Mouse (Mus musculus) heart, postnatal 10 days (tissue): ENCODE data around the gene Fam107b. TPM values are rescaled to one million over a fixed set of nuclear protein-coding genes. Genes with fewer than 3 reads are reported as not detected.

Experiments
- DNase-seq, 2 experiments: peaks; one replicate each; pipeline ENCODE4 v3.0.0; 2021
- intact Hi-C: fragments of 180-260 bp; cut with DNase I; formaldehyde crosslinking; loops from one replicate; pipeline ENCODE4 v1.15.1; 2025
- total RNA-seq, 2 experiments: library from RNA; stranded (reverse); gene quantifications; 2 replicates each; pipeline ENCODE4 v1.2.3; 2021

Fam107b gene
- total RNA-seq, 2 experiments from 2014 or later: 20.7 to 23.9 TPM

DNA sequence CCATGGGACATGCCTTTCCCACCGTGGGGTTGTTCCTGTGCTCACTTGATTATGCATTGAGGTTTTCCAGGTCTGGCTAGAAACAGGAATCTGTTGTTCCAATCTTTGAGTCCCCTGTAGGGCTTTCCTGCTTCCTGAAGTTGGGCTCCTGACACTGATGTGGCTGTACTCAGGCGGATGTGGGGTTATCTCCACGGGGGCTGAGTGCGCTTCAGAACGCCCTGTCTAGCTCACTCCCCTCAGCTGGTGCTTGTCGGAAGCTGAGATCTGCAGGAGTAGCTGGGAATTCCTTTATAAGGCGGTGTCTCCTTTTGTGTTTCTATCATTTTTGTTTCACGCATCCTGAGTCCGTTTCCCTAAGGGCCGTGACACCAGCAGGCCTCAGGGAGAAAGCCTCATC is 160.5 kb downstream of the Fam107b start:
- no peak for DNase-seq
- intact Hi-C loops: no loop called here

- intact Hi-C loops: no loop called here
- no peak for DNase-seq
Measured at GRCm38 (mm10) chr2:3731316-3732015, 161.2 kb downstream of the Fam107b start.

GRCm38 (mm10) chr2:3737917-3738694 is 167.8 kb downstream of the Fam107b start:
- DNase-seq: no peak
- intact Hi-C loops: no loop called here

DNA sequence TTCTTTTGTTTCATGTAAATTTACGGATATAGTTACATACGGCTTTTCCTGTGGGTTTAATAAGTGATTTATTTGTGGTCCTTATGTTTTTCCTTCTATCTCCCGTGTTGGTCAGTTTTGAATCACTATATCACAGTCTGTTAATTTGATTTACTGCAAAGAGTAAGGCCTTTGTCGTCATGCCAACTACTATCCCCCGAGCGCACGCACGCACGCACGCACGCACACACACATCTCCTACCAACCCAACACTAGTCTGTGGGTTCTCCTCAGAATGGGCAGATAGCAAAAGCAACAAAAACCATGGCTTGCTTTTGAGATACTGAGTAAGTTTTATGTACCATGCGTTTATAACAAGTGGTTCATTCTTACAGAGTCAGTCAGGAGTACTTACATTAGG is 168.4 kb downstream of the Fam107b start:
- no peak for DNase-seq
- intact Hi-C loops: no loop called here

GRCm38 (mm10) chr2:3739351-3739961 is 169.2 kb downstream of the Fam107b start:
- intact Hi-C loops: no loop called here
- DNase-seq: no peak

DNA sequence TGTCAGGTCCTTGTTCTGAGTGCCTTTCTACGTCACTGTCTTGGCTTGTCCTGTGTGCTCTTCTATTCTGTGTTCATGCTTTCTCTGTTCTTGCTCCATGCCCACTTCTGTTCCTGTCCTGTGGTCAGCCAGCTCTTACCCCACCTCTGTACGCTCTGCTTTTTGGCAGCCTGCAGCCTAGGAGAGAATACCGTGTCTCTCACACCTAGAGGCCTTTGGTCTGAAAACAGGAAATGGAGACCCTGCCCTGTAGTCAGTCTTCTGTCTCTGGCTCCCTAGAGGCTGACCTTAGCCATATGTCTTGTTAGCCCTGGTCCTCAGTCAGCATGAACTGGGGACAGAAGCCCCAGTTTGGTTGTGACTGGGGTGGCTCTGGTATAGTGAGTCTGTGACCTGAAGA is 170.0 kb downstream of the Fam107b start:
- intact Hi-C loops: no loop called here
- no peak for DNase-seq

GRCm38 (mm10) chr2:3740670-3741069 is 170.4 kb downstream of the Fam107b start:
- DNase-seq: no peak
- intact Hi-C loops: no loop called here

DNA sequence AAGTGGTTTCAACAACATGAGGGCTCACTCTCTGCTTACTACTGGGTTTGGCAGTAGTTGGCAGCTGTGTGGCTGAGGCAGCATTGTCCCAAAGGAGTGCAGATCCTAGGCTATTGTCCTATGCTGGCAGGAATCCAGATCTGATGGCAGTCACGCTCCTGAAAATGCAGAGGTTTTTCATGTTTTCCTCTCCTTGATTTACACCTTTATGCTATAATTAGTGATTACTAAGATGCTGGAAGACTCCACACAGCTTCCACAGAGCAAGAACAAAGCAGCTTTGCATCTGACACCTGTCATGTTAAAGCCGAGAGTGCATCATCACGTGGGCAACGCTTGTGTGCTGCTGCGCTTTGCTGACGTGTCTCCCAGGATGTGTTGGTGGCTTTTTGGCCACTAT is 172.2 kb downstream of the Fam107b start:
- intact Hi-C loops: no loop called here
- DNase-seq: no peak

DNA sequence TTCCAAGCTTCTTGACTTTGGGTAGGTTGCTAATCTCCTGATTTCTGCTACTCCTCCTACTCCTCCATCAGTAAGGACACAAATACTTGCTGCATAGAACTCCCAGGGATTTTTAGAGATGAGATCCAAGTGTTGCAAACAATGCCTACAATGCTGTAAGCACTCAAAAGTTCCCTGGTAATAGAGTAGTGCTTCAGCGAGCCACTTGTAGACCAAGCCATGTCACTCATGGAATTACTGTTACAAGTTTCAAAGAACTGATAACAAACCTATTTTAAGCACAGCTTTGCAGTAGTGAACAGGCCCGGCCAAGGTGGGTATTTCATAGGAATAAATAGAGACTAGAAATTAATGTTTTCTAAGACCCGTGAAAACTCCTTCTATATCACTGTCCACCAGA is 174.8 kb downstream of the Fam107b start:
- intact Hi-C loops: no loop called here
- no peak for DNase-seq

- peak in 1 of 2 experiments; percentile 45 for DNase-seq
Measured at GRCm38 (mm10) chr2:3745910-3746606, 175.8 kb downstream of the Fam107b start.

DNA sequence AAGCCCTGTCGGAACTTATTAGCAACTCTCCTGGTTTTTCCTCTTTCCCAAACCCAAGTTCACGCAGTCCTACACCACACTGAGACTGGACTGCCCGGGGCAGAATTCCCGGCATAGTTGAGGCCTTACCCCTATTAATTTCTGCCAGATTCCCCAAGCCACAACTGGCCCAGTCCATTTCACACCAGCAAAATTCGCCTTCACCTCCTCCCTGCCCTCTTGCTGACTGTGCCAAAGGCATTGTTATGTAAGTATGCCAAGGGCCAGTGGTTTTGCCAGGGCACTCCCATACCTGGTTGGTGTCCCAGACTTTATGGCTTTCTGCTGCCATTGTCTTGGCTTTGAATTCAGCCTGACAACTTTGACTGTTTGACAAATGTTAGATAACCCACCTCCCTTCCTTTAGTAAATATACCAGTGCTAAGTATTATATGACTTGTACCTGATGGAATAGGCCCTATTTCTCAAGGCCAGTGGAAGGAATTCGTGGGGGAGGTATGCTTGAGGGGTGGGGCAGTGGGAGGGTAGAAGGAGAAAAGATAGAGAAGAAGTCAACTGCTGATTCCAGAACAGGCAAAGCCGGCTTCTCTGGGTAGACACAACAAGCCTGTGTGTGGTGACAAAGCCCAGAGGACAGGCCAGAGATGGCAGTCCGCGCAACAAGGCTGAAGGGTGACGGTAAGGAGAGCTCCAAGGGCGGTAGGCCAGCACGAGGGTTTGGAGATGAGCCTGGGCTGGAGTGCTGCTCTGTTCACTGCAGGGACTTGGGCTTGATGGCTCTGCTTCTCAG is 178.6 kb downstream of the Fam107b start:
- no peak for DNase-seq
- intact Hi-C loops: no loop called here

More at GRCm38 (mm10) chr2:3745910-3746606, 175.8 kb downstream of the Fam107b start:
- intact Hi-C loops: no loop called here

- DNase-seq: no peak
- intact Hi-C loops: no loop called here
Measured at GRCm38 (mm10) chr2:3749504-3750024, 179.3 kb downstream of the Fam107b start.

- DNase-seq: no peak
- intact Hi-C loops: no loop called here
Measured at GRCm38 (mm10) chr2:3750126-3750525, 179.8 kb downstream of the Fam107b start.

- DNase-seq: no peak
- intact Hi-C loops: no loop called here
Measured at GRCm38 (mm10) chr2:3752365-3752764, 182.1 kb downstream of the Fam107b start.

DNA sequence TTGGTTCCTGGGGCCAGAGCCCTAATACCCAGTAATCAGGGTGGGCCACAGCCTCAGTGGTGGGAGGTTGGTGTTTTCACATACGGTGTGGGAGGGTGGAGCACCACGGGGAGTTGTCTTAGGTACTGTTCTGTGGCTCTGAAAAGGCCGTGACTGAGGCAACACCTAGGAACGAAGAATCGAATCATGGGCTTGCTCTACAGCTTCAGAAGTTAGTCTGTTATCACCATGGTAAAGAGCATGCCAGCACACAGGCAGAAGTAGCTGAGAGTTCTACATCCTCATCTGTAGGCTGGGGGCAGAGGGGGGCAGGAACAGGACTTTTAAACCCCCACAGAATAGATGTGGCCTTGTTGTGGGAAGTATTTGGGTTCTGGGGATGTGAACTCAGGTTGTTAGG is 182.6 kb downstream of the Fam107b start:
- intact Hi-C loops: no loop called here
- no peak for DNase-seq

DNA sequence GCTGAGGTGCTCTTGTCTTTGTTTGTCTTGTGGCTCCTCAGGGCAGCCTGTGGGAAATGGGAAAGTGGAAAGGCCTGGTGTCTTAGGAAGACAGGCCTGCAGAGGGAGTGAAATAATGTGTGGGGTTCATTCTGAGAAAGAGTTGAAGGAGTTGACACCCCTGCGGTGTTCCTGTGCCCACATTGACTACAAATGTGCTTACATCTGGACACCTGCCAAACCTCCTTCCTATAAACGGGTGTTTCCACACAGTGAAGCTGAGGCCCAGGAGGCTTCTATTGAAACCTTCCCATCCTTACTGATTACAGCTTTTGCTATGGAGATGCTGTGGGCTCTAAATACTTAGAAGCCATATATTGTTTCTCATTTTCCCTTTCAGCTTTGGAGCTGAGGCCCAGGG is 183.5 kb downstream of the Fam107b start:
- DNase-seq: no peak
- intact Hi-C loops: no loop called here

- intact Hi-C loops: no loop called here
- DNase-seq: no peak
Measured at GRCm38 (mm10) chr2:3755936-3756335, 185.6 kb downstream of the Fam107b start.

- intact Hi-C loops: no loop called here
- DNase-seq: no peak
Measured at GRCm38 (mm10) chr2:3758406-3758805, 188.1 kb downstream of the Fam107b start.

DNA sequence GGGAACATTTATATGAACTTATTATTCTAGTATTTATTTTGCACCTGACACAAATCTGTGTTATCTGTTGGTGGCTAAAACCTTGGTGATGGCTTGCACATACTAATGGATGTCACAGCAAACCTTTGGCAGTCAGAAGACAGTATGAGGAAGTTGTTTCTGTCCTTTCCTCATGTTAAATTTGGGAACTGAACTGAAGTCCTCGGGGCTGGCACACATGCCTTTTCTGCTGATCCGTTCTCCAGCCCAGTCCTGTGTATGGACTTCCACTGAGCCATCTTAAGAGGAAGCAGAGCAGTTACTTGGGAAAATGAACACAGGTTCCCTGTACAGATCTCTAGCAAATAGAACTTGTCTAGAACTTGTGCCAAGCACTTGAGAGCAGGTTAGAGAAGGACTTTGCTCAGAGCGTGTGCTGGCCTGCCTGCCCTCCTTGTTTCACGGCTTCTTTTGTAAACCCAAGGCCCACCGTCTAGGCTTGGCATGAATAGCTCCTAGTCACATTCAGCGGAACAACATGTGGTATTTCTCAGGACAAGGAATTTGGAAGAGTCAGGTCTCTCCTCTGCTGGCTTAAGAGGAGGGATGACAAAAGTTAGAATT is 190.0 kb downstream of the Fam107b start:
- DNase-seq: no peak
- intact Hi-C loops: no loop called here

- intact Hi-C loops: no loop called here
- DNase-seq: no peak
Measured at GRCm38 (mm10) chr2:3764136-3764535, 193.8 kb downstream of the Fam107b start.
